Mouse (Mus musculus): ENCODE measurements around the gene Mks1.

Gene Mks1

GRCm38 (mm10) chr11:87875436-87875835 is 22.4 kb downstream of the Mks1 start, which contains the start of gene Epx:
Gene Epx, minus strand, starts transcription at chr11:87875536.
- no peak for DNase-seq (ENCODE audit: low read depth, low spot score)

- no peak for DNase-seq (ENCODE audit: low read depth, low spot score)
These were observed 26.8 kb downstream of the Mks1 start for GRCm38 (mm10) chr11:87879826-87880225.

GRCm38 (mm10) chr11:87881714-87882113 is 28.7 kb downstream of the Mks1 start:
- DNase-seq (ENCODE audit: low read depth, low spot score): no peak

DNA sequence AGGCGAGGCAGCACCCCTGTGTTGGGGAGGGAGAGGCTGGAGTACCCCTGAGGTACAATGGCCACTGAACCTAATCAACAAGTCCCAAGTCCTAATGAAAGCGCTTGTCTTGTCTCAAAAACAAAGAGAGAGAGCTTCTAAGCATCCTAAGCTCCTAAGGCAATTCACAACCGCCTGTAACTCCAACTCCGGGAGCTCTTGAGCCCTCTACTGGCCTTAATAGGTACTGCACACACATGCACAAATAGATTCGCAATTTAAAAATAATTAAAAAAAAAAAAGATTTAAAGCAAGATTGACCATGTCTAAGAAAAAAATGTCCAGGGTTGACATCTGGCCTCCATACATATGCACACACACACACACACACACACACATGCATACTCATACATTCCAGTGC is 30.5 kb downstream of the Mks1 start:
- DNase-seq (ENCODE audit: low read depth, low spot score): peak; percentile 23

GRCm38 (mm10) chr11:87884856-87885255 is 31.8 kb downstream of the Mks1 start:
- no peak for DNase-seq (ENCODE audit: low read depth, low spot score)

GRCm38 (mm10) chr11:87892168-87892567 is 39.2 kb downstream of the Mks1 start, which contains the start of gene Olfr462:
Gene Olfr462, minus strand, starts transcription at chr11:87892268.
- no peak for DNase-seq (ENCODE audit: low read depth, low spot score)

DNA sequence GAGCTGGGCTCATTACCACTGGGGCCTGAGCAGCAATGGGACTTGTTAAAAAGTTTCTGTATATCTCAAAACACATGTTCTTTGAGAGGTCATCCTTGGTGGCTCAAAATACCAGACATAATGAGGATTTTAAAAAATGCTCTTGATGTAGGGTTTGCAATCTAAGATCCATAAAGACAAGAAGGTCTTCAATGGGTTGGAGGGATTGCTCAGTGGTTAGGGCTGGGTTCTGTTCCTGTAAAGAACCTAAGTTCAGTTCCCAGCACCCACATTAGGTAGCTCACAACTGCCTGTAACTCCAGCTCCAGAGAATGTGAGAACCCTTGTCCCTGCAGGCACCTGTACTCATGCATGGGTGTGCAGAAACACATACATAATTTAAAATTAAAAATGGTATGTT is 44.3 kb downstream of the Mks1 start, which contains the start of gene Olfr463:
Gene Olfr463, minus strand, starts transcription at position 101 of the 400 bp plus-strand sequence.
- DNase-seq (ENCODE audit: low read depth, low spot score): no peak

GRCm38 (mm10) chr11:87904331-87904730 is 51.3 kb downstream of the Mks1 start:
- DNase-seq (ENCODE audit: low read depth, low spot score): no peak
